Mouse (Mus musculus): ENCODE measurements around the gene Jmy.

Gene Jmy

DNA sequence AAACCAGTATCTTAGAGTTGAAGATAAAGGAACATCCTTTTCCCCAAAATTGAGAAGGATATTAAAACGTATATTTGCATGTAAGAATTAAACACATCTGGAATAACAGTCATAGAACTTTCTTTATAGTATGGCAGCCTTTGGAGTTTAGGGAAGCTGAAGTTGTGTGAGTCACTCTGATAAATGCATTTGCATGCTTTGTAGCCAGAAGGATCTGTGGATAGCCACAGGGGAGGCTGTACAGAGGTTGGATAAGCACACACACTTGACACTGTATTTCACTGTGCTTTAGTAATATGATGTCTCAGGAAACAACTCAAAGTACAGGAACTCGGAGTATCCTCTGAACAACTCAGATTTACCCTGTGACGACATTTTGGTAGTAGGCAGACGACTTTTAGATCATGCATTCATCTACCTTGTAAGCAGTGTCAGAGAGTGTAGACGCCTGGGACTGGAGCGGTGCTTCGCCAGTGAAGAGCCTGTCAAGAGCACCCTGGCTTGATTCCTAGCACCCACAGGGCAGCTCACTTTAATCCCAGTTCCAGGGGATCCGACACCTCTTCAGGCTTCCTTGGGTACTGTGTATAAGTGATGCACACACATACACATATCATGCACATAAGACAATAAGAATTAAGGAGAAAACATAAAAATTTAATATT lies 119.1 kb downstream of the Jmy start:
- DNase-seq (ENCODE audit: low spot score in 2 of 2) = no peak
